Mouse (Mus musculus) frontal cortex, adult 2 months (tissue): ENCODE results near the gene Lta. TPM values are rescaled to one million over a fixed set of nuclear protein-coding genes. Genes with fewer than 3 reads are reported as not detected.

ENCODE experiments used
- DNase-seq, 2 experiments: peaks; one replicate each; pipeline ENCODE4 v3.0.0; 2022; ENCODE audit warnings: low spot score in 1 of 2; ENCODE audit errors: extremely low spot score in 1 of 2
- polyA plus RNA-seq: library from polyadenylated mRNA; depleted of rRNA; stranded (reverse); fragments of >200 nt; gene quantifications from 2 replicates; pipeline ENCODE4 v1.2.3, GENCODE M21; 2012; rRNA removed

Lta gene
- polyA plus RNA-seq, 1 experiment: 0.06 TPM

GRCm38 (mm10) chr17:35162730-35163129 is 42.4 kb downstream of the Lta start:
- no peak for DNase-seq

GRCm38 (mm10) chr17:35162121-35162520 is 43.0 kb downstream of the Lta start:
- no peak for DNase-seq

- no peak for DNase-seq
Measured at GRCm38 (mm10) chr17:35161421-35161820, 43.7 kb downstream of the Lta start.

- DNase-seq: no peak
Measured at GRCm38 (mm10) chr17:35159638-35160037, 45.5 kb downstream of the Lta start.

- no peak for DNase-seq
Measured at GRCm38 (mm10) chr17:35158850-35159593, 46.1 kb downstream of the Lta start.

GRCm38 (mm10) chr17:35157661-35158175 is 47.4 kb downstream of the Lta start:
- no peak for DNase-seq

GRCm38 (mm10) chr17:35157254-35157653 is 47.9 kb downstream of the Lta start:
- no peak for DNase-seq

- no peak for DNase-seq
Measured at GRCm38 (mm10) chr17:35156461-35157200, 48.5 kb downstream of the Lta start.

GRCm38 (mm10) chr17:35155451-35155850 is 49.7 kb downstream of the Lta start:
- no peak for DNase-seq

- DNase-seq: no peak
Measured at GRCm38 (mm10) chr17:35154616-35155015, 50.5 kb downstream of the Lta start.

GRCm38 (mm10) chr17:35153931-35154330 is 51.2 kb downstream of the Lta start:
- DNase-seq: no peak

Other genes with a start within 250 kb of the Lta start
- gene Hspa1b, start 246.1 kb downstream of the Lta start, polyA plus RNA-seq: 10.9 and 13.4 TPM in 2 replicates
- gene Gm20481, start 235.4 kb downstream of the Lta start, polyA plus RNA-seq: 0.20 TPM in 1 of 2 replicates, not detected in the other
- 13.8 and 14.6 TPM in 2 replicates for gene Hspa1a, start 233.2 kb downstream of the Lta start, polyA plus RNA-seq
- 0.40 and 0.74 TPM in 2 replicates for gene Hspa1l, start 232.6 kb downstream of the Lta start, polyA plus RNA-seq
- gene Lsm2, start 223.5 kb downstream of the Lta start, polyA plus RNA-seq: 43.9 and 49.7 TPM in 2 replicates
- gene Vars, start 204.4 kb downstream of the Lta start, polyA plus RNA-seq: 48.2 and 55.1 TPM in 2 replicates
- gene Vwa7, start 188.8 kb downstream of the Lta start, polyA plus RNA-seq: 0.48 and 0.59 TPM in 2 replicates
- gene Sapcd1, start 177.3 kb downstream of the Lta start, polyA plus RNA-seq: 1.5 and 2.6 TPM in 2 replicates
- gene Msh5, start 158.6 kb downstream of the Lta start, polyA plus RNA-seq: 1.5 and 2.0 TPM in 2 replicates
- gene Clic1, start 155.4 kb downstream of the Lta start, polyA plus RNA-seq: 26.4 and 28.5 TPM in 2 replicates
- gene Ddah2, start 146.3 kb downstream of the Lta start, polyA plus RNA-seq: 40.8 and 42.8 TPM in 2 replicates
- not detected in 2 replicates for gene Ly6g6c, start 140.0 kb downstream of the Lta start, polyA plus RNA-seq
- gene Mpig6b, start 139.2 kb downstream of the Lta start, polyA plus RNA-seq: 0.04 TPM in 2 replicates
- gene Ly6g6e, start 128.4 kb downstream of the Lta start, polyA plus RNA-seq: 65.5 and 71.7 TPM in 2 replicates
- 2.3 and 2.9 TPM in 2 replicates for gene Ly6g6d, start 127.3 kb downstream of the Lta start, polyA plus RNA-seq
- 0.10 and 0.27 TPM in 2 replicates for gene Ly6g6f, start 119.7 kb downstream of the Lta start, polyA plus RNA-seq
- gene Abhd16a, start 116.1 kb downstream of the Lta start, polyA plus RNA-seq: 144 and 159 TPM in 2 replicates
- 0.38 TPM in 1 of 2 replicates, not detected in the other for gene Ly6g5c, start 97.1 kb downstream of the Lta start, polyA plus RNA-seq
- gene Ly6g5b, start 89.9 kb downstream of the Lta start, polyA plus RNA-seq: 1.2 and 2.0 TPM in 2 replicates
- 18.9 and 20.2 TPM in 2 replicates for gene Gpank1, start 83.9 kb downstream of the Lta start, polyA plus RNA-seq
- 173 and 179 TPM in 2 replicates for gene Csnk2b, start 83.3 kb downstream of the Lta start, polyA plus RNA-seq
- 8.2 and 9.1 TPM in 2 replicates for gene D17H6S53E, start 79.0 kb downstream of the Lta start, polyA plus RNA-seq
- 0.40 and 0.78 TPM in 2 replicates for gene Apom, start 73.3 kb downstream of the Lta start, polyA plus RNA-seq
- gene Bag6, start 70.2 kb downstream of the Lta start, polyA plus RNA-seq: 199 and 213 TPM in 2 replicates
- 261 and 306 TPM in 2 replicates for gene Prrc2a, start 40.5 kb downstream of the Lta start, polyA plus RNA-seq
- 11.2 and 17.2 TPM in 2 replicates for gene Aif1, start 29.3 kb downstream of the Lta start, polyA plus RNA-seq
- 14.3 and 20.7 TPM in 2 replicates for gene Lst1, start 16.9 kb downstream of the Lta start, polyA plus RNA-seq
- 0.78 and 0.88 TPM in 2 replicates for gene Ltb, start 10.9 kb downstream of the Lta start, polyA plus RNA-seq
- 0.11 and 0.14 TPM in 2 replicates for gene Tnf, start 3.3 kb downstream of the Lta start, polyA plus RNA-seq
- gene Gm16181, start 15.5 kb upstream of the Lta start, polyA plus RNA-seq: not detected in 2 replicates
- gene Atp6v1g2, start 28.3 kb upstream of the Lta start, polyA plus RNA-seq: 665 and 695 TPM in 2 replicates
- 13.7 and 15.1 TPM in 2 replicates for gene Nfkbil1, start 30.4 kb upstream of the Lta start, polyA plus RNA-seq
- gene Ddx39b, start 36.4 kb upstream of the Lta start, polyA plus RNA-seq: 438 and 444 TPM in 2 replicates
- 66.1 and 69.2 TPM in 2 replicates for gene H2-D1, start 57.4 kb upstream of the Lta start, polyA plus RNA-seq
- 0.44 and 1.1 TPM in 2 replicates for gene H2-Q1, start 115.1 kb upstream of the Lta start, polyA plus RNA-seq
- 0.14 and 0.46 TPM in 2 replicates for gene H2-Q2, start 136.9 kb upstream of the Lta start, polyA plus RNA-seq
- 9.1 and 9.7 TPM in 2 replicates for gene H2-Q4, start 174.3 kb upstream of the Lta start, polyA plus RNA-seq
- 0.88 and 0.99 TPM in 2 replicates for gene H2-Q6, start 219.5 kb upstream of the Lta start, polyA plus RNA-seq
- gene H2-Q7, start 233.8 kb upstream of the Lta start, polyA plus RNA-seq: 1.8 and 2.3 TPM in 2 replicates